Comparison of ENCODE assay signal across 13 mouse cellular contexts in the genomic region with DNA sequence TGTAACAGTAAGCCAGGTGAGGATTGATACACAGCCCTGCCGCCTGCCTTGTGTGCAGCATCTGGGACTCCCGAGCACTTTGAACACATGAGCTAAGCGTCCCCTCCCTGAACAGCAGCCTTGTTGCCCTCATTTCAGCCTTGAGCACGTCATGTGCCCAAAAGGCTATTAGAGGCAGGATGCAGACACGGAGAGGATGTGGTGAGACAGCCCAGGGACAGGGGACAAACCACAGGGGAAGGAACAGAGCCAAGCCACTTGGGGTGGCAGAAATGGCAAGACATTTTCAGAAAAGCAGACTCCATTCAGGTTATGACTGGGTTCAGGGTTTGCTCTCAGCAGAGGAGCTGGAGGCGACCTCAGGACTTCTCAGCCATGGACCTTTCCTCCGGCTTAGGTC. TPM values are rescaled to one million over a fixed set of nuclear protein-coding genes. Genes with fewer than 3 reads are reported as not detected.
DNase-seq lines count a peak whose midpoint lies in the region; ATAC-seq and TF ChIP-seq lines count a peak whose summit lies in the region.
"Had no signal": no experiment of that assay in that cellular context is flagged by ENCODE, and none has a peak within 500 bp of the region (broad histone marks: within the 10 kb centered on the region; RNA-seq: fewer than 3 reads in every experiment).

No protein-coding gene starts in this region.

- no peaks in the 10 kb centered on the region for H3K9me3 ChIP-seq in heart, embryonic 12.5 days (replicated peaks)
- H3K9me3 ChIP-seq in heart, embryonic 10.5 days: no peaks in the 10 kb centered on the region
- no peaks in the 10 kb centered on the region for H3K9me3 ChIP-seq in embryonic facial prominence, embryonic 13.5 days
- no peaks in the 10 kb centered on the region for H3K9me3 ChIP-seq in hindbrain, embryonic 14.5 days (ENCODE audit: control insufficient read depth, low read length)
- H3K9me3 ChIP-seq: kidney, embryonic 15.5 days; stomach, embryonic 15.5 days had no signal

- H3K4me3 ChIP-seq in heart, embryonic 12.5 days: no peak overlapping the region
- H3K4me3 ChIP-seq in heart, embryonic 10.5 days: no peak overlapping the region
- H3K4me3 ChIP-seq in C2C12 (ENCODE audit: insufficient read depth, poor library complexity, severe bottlenecking): no peak overlapping the region
- no peak overlapping the region for H3K4me3 ChIP-seq in embryonic facial prominence, embryonic 13.5 days
- H3K4me3 ChIP-seq in hindbrain, embryonic 14.5 days (replicated peaks; ENCODE audit: low read length): no peak overlapping the region
- H3K4me3 ChIP-seq: erythroblast, embryonic 14.5 days; kidney, embryonic 15.5 days; stomach, embryonic 15.5 days had no signal

- WGBS in heart, embryonic 12.5 days: 70% methylated on average over 7 of the region's 7 CpGs
- 68% methylated on average over 7 of the region's 7 CpGs for WGBS in heart, embryonic 10.5 days
- 67% methylated on average over 7 of the region's 7 CpGs for WGBS in embryonic facial prominence, embryonic 13.5 days
- 89% methylated on average over 7 of the region's 7 CpGs for WGBS in hindbrain, embryonic 14.5 days

- H3K4me2 ChIP-seq in heart, embryonic 12.5 days: no peak overlapping the region
- H3K4me2 ChIP-seq in embryonic facial prominence, embryonic 13.5 days: no peak overlapping the region
- H3K4me2 ChIP-seq in hindbrain, embryonic 14.5 days (replicated peaks): no peak overlapping the region
- H3K4me2 ChIP-seq: kidney, embryonic 15.5 days; stomach, embryonic 15.5 days had no signal

- H3K27ac ChIP-seq in heart, embryonic 12.5 days (ENCODE audit: poor library complexity, severe bottlenecking): no peak overlapping the region
- no peak overlapping the region for H3K27ac ChIP-seq in heart, embryonic 10.5 days
- no peak overlapping the region for H3K27ac ChIP-seq in embryonic facial prominence, embryonic 13.5 days
- H3K27ac ChIP-seq in hindbrain, embryonic 14.5 days: no peak overlapping the region
- H3K27ac ChIP-seq: kidney, embryonic 15.5 days; liver, embryonic 14.5 days; stomach, embryonic 15.5 days had no signal

- H3K27me3 ChIP-seq in heart, embryonic 12.5 days (replicated peaks): no peaks in the 10 kb centered on the region
- H3K27me3 ChIP-seq in heart, embryonic 10.5 days (ENCODE audit: insufficient read depth, poor library complexity, severe bottlenecking): no peaks in the 10 kb centered on the region
- H3K27me3 ChIP-seq in C2C12 (ENCODE audit: control insufficient read depth, insufficient read depth, insufficient read length): no peaks in the 10 kb centered on the region
- H3K27me3 ChIP-seq in embryonic facial prominence, embryonic 13.5 days: no peaks in the 10 kb centered on the region
- no peaks in the 10 kb centered on the region for H3K27me3 ChIP-seq in hindbrain, embryonic 14.5 days (ENCODE audit: control insufficient read depth, insufficient read depth, low read length)
- H3K27me3 ChIP-seq: kidney, embryonic 15.5 days; stomach, embryonic 15.5 days had no signal

- no peak for DNase-seq in heart, embryonic 10.5 days (ENCODE audit: low spot score)
- DNase-seq in hindbrain, embryonic 14.5 days (ENCODE audit: low spot score): no peak
- no peak for DNase-seq in frontal cortex, postnatal 25 days (ENCODE audit: low spot score in 2 of 2)
- DNase-seq in c-Kit-positive CD71-positive TER-119-positive erythroid progenitor cells, embryonic 14.5 days (ENCODE audit: low spot score): no peak
- DNase-seq: layer of hippocampus, postnatal 36 days had no signal

- H3ac ChIP-seq in C2C12 (ENCODE audit: control insufficient read depth, insufficient read length, low read depth): peak overlapping the region; percentile 59

- peaks cover 79% of the 10 kb centered on the region for H3K36me3 ChIP-seq in heart, embryonic 12.5 days
- H3K36me3 ChIP-seq in heart, embryonic 10.5 days: peaks cover 84% of the 10 kb centered on the region
- H3K36me3 ChIP-seq in C2C12 (ENCODE audit: control insufficient read depth, insufficient read depth): peaks cover 69% of the 10 kb centered on the region
- H3K36me3 ChIP-seq in embryonic facial prominence, embryonic 13.5 days: peaks cover 87% of the 10 kb centered on the region
- H3K36me3 ChIP-seq in hindbrain, embryonic 14.5 days (replicated peaks; ENCODE audit: control insufficient read depth, insufficient read depth): peaks cover 86% of the 10 kb centered on the region

- no peak for TF ChIP-seq CTCF in C2C12 (IDR thresholded peaks at IDR 0.05; ENCODE audit: control insufficient read depth, insufficient read depth, insufficient read length)

- peaks cover 3% of the 10 kb centered on the region for H3K79me3 ChIP-seq in C2C12 (ENCODE audit: low read depth)

- ATAC-seq in heart, embryonic 12.5 days (ENCODE audit: insufficient number of reproducible peaks, low FRiP score): no peak
- ATAC-seq in embryonic facial prominence, embryonic 13.5 days (ENCODE audit: insufficient number of reproducible peaks, insufficient read depth, low FRiP score, low TSS enrichment, low read depth): no peak
- peak; percentile 76 for ATAC-seq in monocyte, adult 5-6 weeks (replicated peaks; ENCODE audit: insufficient number of reproducible peaks, low FRiP score, low TSS enrichment, poor library complexity, severe bottlenecking)
- no peak for ATAC-seq in hindbrain, embryonic 14.5 days (ENCODE audit: low FRiP score)

- peaks cover 29% of the 10 kb centered on the region for H3K79me2 ChIP-seq in C2C12 (ENCODE audit: control insufficient read depth, insufficient read depth)

- H3K4me1 ChIP-seq in heart, embryonic 12.5 days (replicated peaks): peaks cover 12% of the 10 kb centered on the region
- peaks cover 13% of the 10 kb centered on the region for H3K4me1 ChIP-seq in heart, embryonic 10.5 days
- H3K4me1 ChIP-seq in embryonic facial prominence, embryonic 13.5 days: peaks cover under 1% of the 10 kb centered on the region; the same call in 1 of the 2 replicates
- H3K4me1 ChIP-seq in hindbrain, embryonic 14.5 days (replicated peaks; ENCODE audit: control insufficient read depth, insufficient read depth, low read length): no peaks in the 10 kb centered on the region
- H3K4me1 ChIP-seq: stomach, embryonic 15.5 days had no signal

- H3K9ac ChIP-seq in heart, embryonic 12.5 days: peak overlapping the region; percentile 50; the same call in 1 of the 2 replicates
- H3K9ac ChIP-seq in embryonic facial prominence, embryonic 13.5 days: 0 out of 2 replicates have a peak overlapping the region, but pooled peaks have one; percentile 6
- no peak overlapping the region for H3K9ac ChIP-seq in hindbrain, embryonic 14.5 days
- H3K9ac ChIP-seq: kidney, embryonic 15.5 days; liver, embryonic 14.5 days; stomach, embryonic 15.5 days had no signal

TF ChIP-seq in C2C12, 6 proteins besides CTCF, POLR2A, EP300 and RAD21:
- TF ChIP-seq MYOD1 (IDR thresholded peaks at IDR 0.05; ENCODE audit: control insufficient read depth, insufficient read length, low read depth): no peak
- TF ChIP-seq MAX (IDR thresholded peaks at IDR 0.05): peak; percentile 68
- peak; percentile 67 for TF ChIP-seq USF1 (IDR thresholded peaks at IDR 0.05; ENCODE audit: low read depth)

RNA-seq across cellular contexts. Expression of a gene that starts 16.2 kb away (rescaled TPM):
- polyA plus RNA-seq in heart, embryonic 12.5 days (2016; fragmentation: Nextera tagmentation; extraction: Ambion mirVana): 1.3 and 1.4 TPM in 2 replicates
- 0.96 and 1.3 TPM in 2 replicates for polyA plus RNA-seq in heart, embryonic 10.5 days (2016; fragmentation: Nextera tagmentation; extraction: Ambion mirVana)
- polyA plus RNA-seq in C2C12 (2012; fragmentation: generic; extraction: Trizol): 28.3 TPM
- polyA plus RNA-seq in embryonic facial prominence, embryonic 13.5 days (2015; fragmentation: Nextera tagmentation; extraction: Ambion mirVana): 2.3 and 3.1 TPM in 2 replicates
- 22.1 to 35.2 TPM (median 28.7 TPM) in 3 replicates for total RNA-seq in monocyte, adult 5-6 weeks (2017)
- polyA plus RNA-seq in hindbrain, embryonic 14.5 days (2014; fragmentation: Nextera tagmentation; extraction: Ambion mirVana): 5.2 and 5.9 TPM in 2 replicates

RNA-seq across cellular contexts. Expression of a gene that starts 25.1 kb away (rescaled TPM):
- 342 and 374 TPM in 2 replicates for polyA plus RNA-seq in heart, embryonic 12.5 days (2016; fragmentation: Nextera tagmentation; extraction: Ambion mirVana)
- 517 and 557 TPM in 2 replicates for polyA plus RNA-seq in heart, embryonic 10.5 days (2016; fragmentation: Nextera tagmentation; extraction: Ambion mirVana)
- polyA plus RNA-seq in C2C12 (2012; fragmentation: generic; extraction: Trizol): 690 TPM
- 443 and 487 TPM in 2 replicates for polyA plus RNA-seq in embryonic facial prominence, embryonic 13.5 days (2015; fragmentation: Nextera tagmentation; extraction: Ambion mirVana)
- 137 to 160 TPM (median 146 TPM) in 3 replicates for total RNA-seq in monocyte, adult 5-6 weeks (2017)
- 436 and 489 TPM in 2 replicates for polyA plus RNA-seq in hindbrain, embryonic 14.5 days (2014; fragmentation: Nextera tagmentation; extraction: Ambion mirVana)

RNA-seq across cellular contexts. Expression of a gene that starts 28.0 kb away (rescaled TPM):
- polyA plus RNA-seq in heart, embryonic 12.5 days (2016; fragmentation: Nextera tagmentation; extraction: Ambion mirVana): 11.0 and 12.3 TPM in 2 replicates
- polyA plus RNA-seq in heart, embryonic 10.5 days (2016; fragmentation: Nextera tagmentation; extraction: Ambion mirVana): 9.7 and 13.5 TPM in 2 replicates
- 29.2 TPM for polyA plus RNA-seq in C2C12 (2012; fragmentation: generic; extraction: Trizol)
- polyA plus RNA-seq in embryonic facial prominence, embryonic 13.5 days (2015; fragmentation: Nextera tagmentation; extraction: Ambion mirVana): 17.2 and 20.9 TPM in 2 replicates
- total RNA-seq in monocyte, adult 5-6 weeks (2017): 0.85 to 4.5 TPM in 2 of 3 replicates, not detected in the other
- polyA plus RNA-seq in hindbrain, embryonic 14.5 days (2014; fragmentation: Nextera tagmentation; extraction: Ambion mirVana): 22.0 and 23.4 TPM in 2 replicates

RNA-seq across cellular contexts. Expression of a gene that starts 38.0 kb away (rescaled TPM):
- 10.9 and 11.4 TPM in 2 replicates for polyA plus RNA-seq in heart, embryonic 12.5 days (2016; fragmentation: Nextera tagmentation; extraction: Ambion mirVana)
- 11.6 and 17.0 TPM in 2 replicates for polyA plus RNA-seq in heart, embryonic 10.5 days (2016; fragmentation: Nextera tagmentation; extraction: Ambion mirVana)
- polyA plus RNA-seq in C2C12 (2012; fragmentation: generic; extraction: Trizol): 8.7 TPM
- polyA plus RNA-seq in embryonic facial prominence, embryonic 13.5 days (2015; fragmentation: Nextera tagmentation; extraction: Ambion mirVana): 22.5 and 23.3 TPM in 2 replicates
- total RNA-seq in monocyte, adult 5-6 weeks (2017): 42.0 to 49.3 TPM (median 43.5 TPM) in 3 replicates
- polyA plus RNA-seq in hindbrain, embryonic 14.5 days (2014; fragmentation: Nextera tagmentation; extraction: Ambion mirVana): 8.1 and 11.2 TPM in 2 replicates

RNA-seq across cellular contexts. Expression of a gene that starts 42.7 kb away (rescaled TPM):
- 40.5 and 44.8 TPM in 2 replicates for polyA plus RNA-seq in heart, embryonic 12.5 days (2016; fragmentation: Nextera tagmentation; extraction: Ambion mirVana)
- polyA plus RNA-seq in heart, embryonic 10.5 days (2016; fragmentation: Nextera tagmentation; extraction: Ambion mirVana): 49.8 and 52.8 TPM in 2 replicates
- polyA plus RNA-seq in C2C12 (2012; fragmentation: generic; extraction: Trizol): 110 TPM
- 12.5 and 13.4 TPM in 2 replicates for polyA plus RNA-seq in embryonic facial prominence, embryonic 13.5 days (2015; fragmentation: Nextera tagmentation; extraction: Ambion mirVana)
- 5.8 to 19.1 TPM (median 6.2 TPM) in 3 replicates for total RNA-seq in monocyte, adult 5-6 weeks (2017)
- polyA plus RNA-seq in hindbrain, embryonic 14.5 days (2014; fragmentation: Nextera tagmentation; extraction: Ambion mirVana): 27.7 and 34.7 TPM in 2 replicates
- polyA plus RNA-seq: erythroblast, embryonic 14.5 days had no signal
